Mouse (Mus musculus) embryonic fibroblast, embryonic 13.5 days (primary cell): ENCODE measurements around the gene Prf1.

ENCODE experiments used
- CTCF ChIP-seq: IDR thresholded peaks from 2 replicates; pipeline ENCODE4 v1.5.1; 2011; ENCODE audit warnings: mild to moderate bottlenecking, control low read depth, low read length, moderate library complexity, borderline replicate concordance; ENCODE audit not compliant: insufficient read depth
- POLR2A ChIP-seq: IDR thresholded peaks from 2 replicates; pipeline ENCODE4 v1.6.1; 2011; ENCODE audit warnings: low read depth, mild to moderate bottlenecking, control low read depth, low read length, moderate library complexity

DNA sequence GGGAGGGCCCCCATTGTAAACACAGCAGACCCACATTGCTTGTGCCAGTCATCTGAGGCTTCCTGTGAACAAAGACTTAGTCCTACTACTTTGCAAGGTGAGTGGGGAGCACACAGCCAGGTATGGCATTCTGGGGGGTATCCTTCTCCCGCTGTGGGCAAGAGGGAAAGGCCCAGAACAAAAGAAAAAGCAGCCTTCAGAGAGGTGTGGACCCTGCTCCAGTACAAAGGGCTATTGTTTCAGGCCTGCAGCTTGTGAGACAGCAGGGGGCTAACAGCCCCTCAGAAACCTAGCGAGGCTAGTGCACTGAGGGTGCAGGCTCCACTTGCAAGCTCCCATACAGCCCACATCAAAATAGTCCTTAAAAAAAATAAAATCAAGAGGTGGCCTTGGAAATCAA lies 47.7 kb upstream of the Prf1 start:
- TF ChIP-seq CTCF (no peak), POLR2A (no peak)
